Comparison of ENCODE assay signal across 20 mouse cellular contexts in the genomic region with DNA sequence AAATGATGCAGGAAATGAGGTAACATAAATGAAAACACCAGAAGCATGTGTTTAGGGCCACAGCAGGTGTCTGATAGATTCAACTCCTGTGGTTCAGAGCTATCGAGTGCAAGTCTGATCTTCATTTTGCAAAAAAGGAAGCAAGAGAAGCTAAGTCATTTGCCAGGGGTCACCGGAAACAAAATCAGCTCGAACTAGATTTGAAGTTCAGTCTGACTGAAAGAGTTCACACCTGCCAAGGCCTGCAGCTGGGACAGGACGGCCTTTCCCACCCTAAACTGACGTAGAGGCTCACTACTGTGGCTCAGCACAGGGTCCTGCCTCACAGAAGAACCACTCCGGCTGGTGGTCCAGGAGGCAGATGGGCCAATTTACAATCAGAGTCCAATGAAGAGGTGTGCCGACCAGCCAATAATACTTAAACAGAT. TPM values are rescaled to one million over a fixed set of nuclear protein-coding genes. Genes with fewer than 3 reads are reported as not detected.
DNase-seq lines count a peak whose midpoint lies in the region; ATAC-seq and TF ChIP-seq lines count a peak whose summit lies in the region.
"Had no signal": no experiment of that assay in that cellular context is flagged by ENCODE, and none has a peak within 500 bp of the region (broad histone marks: within the 10 kb centered on the region; RNA-seq: fewer than 3 reads in every experiment).

No protein-coding gene starts in this region.

- no peaks in the 10 kb centered on the region for H3K27me3 ChIP-seq in lung, embryonic 14.5 days (ENCODE audit: insufficient read depth, low read length)
- H3K27me3 ChIP-seq in stomach, postnatal 0 days (ENCODE audit: control insufficient read depth, insufficient read depth, low read length), result no peaks in the 10 kb centered on the region
- H3K27me3 ChIP-seq: heart, embryonic 13.5 days; hindbrain, embryonic 12.5 days; lung, embryonic 15.5 days; megakaryocyte, embryonic 14.5 days; neural tube, embryonic 15.5 days had no signal

- no peak overlapping the region for H3K27ac ChIP-seq in lung, embryonic 14.5 days (ENCODE audit: low read depth)
- H3K27ac ChIP-seq in stomach, postnatal 0 days (replicated peaks), result no peak overlapping the region
- H3K27ac ChIP-seq: embryonic facial prominence, embryonic 10.5 days; heart, embryonic 13.5 days; hindbrain, embryonic 12.5 days; lung, embryonic 15.5 days; neural tube, embryonic 15.5 days had no signal

- no peaks in the 10 kb centered on the region for H3K9me3 ChIP-seq in lung, embryonic 14.5 days (ENCODE audit: low read depth, low read length)
- H3K9me3 ChIP-seq in stomach, postnatal 0 days (ENCODE audit: control insufficient read depth, low read length), result no peaks in the 10 kb centered on the region
- H3K9me3 ChIP-seq: embryonic facial prominence, embryonic 10.5 days; heart, embryonic 13.5 days; hindbrain, embryonic 12.5 days; lung, embryonic 15.5 days; neural tube, embryonic 15.5 days had no signal

- no peak overlapping the region for H3K9ac ChIP-seq in lung, embryonic 14.5 days
- no peak overlapping the region for H3K9ac ChIP-seq in stomach, postnatal 0 days (ENCODE audit: low read length)
- H3K9ac ChIP-seq: heart, embryonic 13.5 days; hindbrain, embryonic 12.5 days; lung, embryonic 15.5 days; neural tube, embryonic 15.5 days had no signal

- WGBS in lung, embryonic 14.5 days, result 52% methylated on average over 7 of the region's 7 CpGs
- WGBS in stomach, postnatal 0 days, result 76% methylated on average over 7 of the region's 7 CpGs

- TF ChIP-seq CTCF in lung, embryonic 14.5 days (IDR thresholded peaks at IDR 0.05; ENCODE audit: low read depth), result no peak
- TF ChIP-seq CTCF in stomach, postnatal 0 days (IDR thresholded peaks at IDR 0.05; ENCODE audit: low read depth), result no peak

- DNase-seq in lung, embryonic 14.5 days, result peak; percentile 23
- DNase-seq in lung, postnatal 25 days (ENCODE audit: low spot score), result no peak
- peak; percentile 44 for DNase-seq in T-cell, adult 2 months (ENCODE audit: low spot score)
- peak; percentile 69 for DNase-seq in thymus, postnatal 4 days
- no peak for DNase-seq in stomach, postnatal 0 days (ENCODE audit: low spot score)
- DNase-seq in MN1 (ENCODE audit: low spot score), result no peak
- DNase-seq: adrenal gland, adult 8-10 months; cerebellum, adult 9-10 months; gastrocnemius, postnatal 36 days; kidney, adult 18-20 months; kidney, postnatal 14 days; liver had no signal

- no peaks in the 10 kb centered on the region for H3K36me3 ChIP-seq in lung, embryonic 14.5 days (ENCODE audit: insufficient read depth)
- H3K36me3 ChIP-seq in stomach, postnatal 0 days (ENCODE audit: control insufficient read depth, insufficient read depth, low read length), result no peaks in the 10 kb centered on the region
- H3K36me3 ChIP-seq: embryonic facial prominence, embryonic 10.5 days; heart, embryonic 13.5 days; hindbrain, embryonic 12.5 days; lung, embryonic 15.5 days; neural tube, embryonic 15.5 days had no signal

- TF ChIP-seq EP300 in stomach, postnatal 0 days (optimal IDR thresholded peaks at IDR 0.05), result no peak

- H3K4me1 ChIP-seq in lung, embryonic 14.5 days (ENCODE audit: insufficient read depth), result no peaks in the 10 kb centered on the region
- no peaks in the 10 kb centered on the region for H3K4me1 ChIP-seq in stomach, postnatal 0 days (replicated peaks; ENCODE audit: control insufficient read depth, insufficient read depth)
- H3K4me1 ChIP-seq: heart, embryonic 13.5 days; hindbrain, embryonic 12.5 days; lung, embryonic 15.5 days; megakaryocyte, embryonic 14.5 days had no signal

- no peak for ATAC-seq in lung, embryonic 14.5 days (ENCODE audit: insufficient read depth)
- peak; percentile 29; the same call in 1 of the 2 replicates for ATAC-seq in megakaryocyte progenitor cell, adult 5-6 weeks (replicated peaks; ENCODE audit: poor library complexity)
- ATAC-seq in stomach, postnatal 0 days (ENCODE audit: low FRiP score, low TSS enrichment), result no peak

- no peak overlapping the region for H3K4me3 ChIP-seq in lung, embryonic 14.5 days (ENCODE audit: low read depth, low read length)
- no peak overlapping the region for H3K4me3 ChIP-seq in stomach, postnatal 0 days (ENCODE audit: low read depth, low read length)
- H3K4me3 ChIP-seq: embryonic facial prominence, embryonic 10.5 days; erythroblast, embryonic 14.5 days; heart, embryonic 13.5 days; hindbrain, embryonic 12.5 days; lung, embryonic 15.5 days; megakaryocyte, embryonic 14.5 days; neural tube, embryonic 15.5 days had no signal

- no peak overlapping the region for H3K4me2 ChIP-seq in lung, embryonic 14.5 days
- H3K4me2 ChIP-seq in stomach, postnatal 0 days (replicated peaks; ENCODE audit: low read depth), result no peak overlapping the region
- H3K4me2 ChIP-seq: heart, embryonic 13.5 days; hindbrain, embryonic 12.5 days; lung, embryonic 15.5 days; neural tube, embryonic 15.5 days had no signal

RNA-seq across cellular contexts. Expression of a gene that starts 44.1 kb away (rescaled TPM):
- 24.3 and 24.8 TPM in 2 replicates for polyA plus RNA-seq in lung, embryonic 14.5 days (2014; fragmentation: Nextera tagmentation; extraction: Ambion mirVana)
- 4.1 and 4.5 TPM in 2 replicates for total RNA-seq in megakaryocyte progenitor cell, adult 5-6 weeks (2015)
- total RNA-seq in megakaryocyte progenitor cell, adult 5-6 weeks (2017), result 3.4 and 3.5 TPM in 2 replicates
- 9.8 and 11.1 TPM in 2 replicates for polyA plus RNA-seq in stomach, postnatal 0 days (2015; fragmentation: Nextera tagmentation; extraction: Ambion mirVana)

Comparison
In these comparisons a context has a peak if more than half of its experiments do, and no peak if none do; other contexts are left out.
1. DNase-seq: peak in lung, embryonic 14.5 days (single experiment), T-cell, adult 2 months (single experiment) and thymus, postnatal 4 days (single experiment); none in lung, postnatal 25 days (single experiment), stomach, postnatal 0 days (single experiment) and MN1 (single experiment).